Mouse (Mus musculus): ENCODE results near the gene Entpd2. TPM values are rescaled to one million over a fixed set of nuclear protein-coding genes. Genes with fewer than 3 reads are reported as not detected.

Entpd2 gene
- 16.2 TPM for polyA plus RNA-seq (2015; fragmentation: Illumina TruSeq; extraction: RNeasy Lipid Tissue Mini Kit (QIAGEN cat#74804); ENCODE audit: insufficient read depth, low read depth, low replicate concordance)

GRCm38 (mm10) chr2:25395721-25396596 lies at the start of gene Entpd2:
Entpd2 (plus strand) TSS chr2:25395874.

GRCm38 (mm10) chr2:25356208-25357079 lies 39.2 kb upstream of the Entpd2 start, which contains the start of gene Dpp7:
Dpp7 (minus strand) TSS chr2:25356359.

DNA sequence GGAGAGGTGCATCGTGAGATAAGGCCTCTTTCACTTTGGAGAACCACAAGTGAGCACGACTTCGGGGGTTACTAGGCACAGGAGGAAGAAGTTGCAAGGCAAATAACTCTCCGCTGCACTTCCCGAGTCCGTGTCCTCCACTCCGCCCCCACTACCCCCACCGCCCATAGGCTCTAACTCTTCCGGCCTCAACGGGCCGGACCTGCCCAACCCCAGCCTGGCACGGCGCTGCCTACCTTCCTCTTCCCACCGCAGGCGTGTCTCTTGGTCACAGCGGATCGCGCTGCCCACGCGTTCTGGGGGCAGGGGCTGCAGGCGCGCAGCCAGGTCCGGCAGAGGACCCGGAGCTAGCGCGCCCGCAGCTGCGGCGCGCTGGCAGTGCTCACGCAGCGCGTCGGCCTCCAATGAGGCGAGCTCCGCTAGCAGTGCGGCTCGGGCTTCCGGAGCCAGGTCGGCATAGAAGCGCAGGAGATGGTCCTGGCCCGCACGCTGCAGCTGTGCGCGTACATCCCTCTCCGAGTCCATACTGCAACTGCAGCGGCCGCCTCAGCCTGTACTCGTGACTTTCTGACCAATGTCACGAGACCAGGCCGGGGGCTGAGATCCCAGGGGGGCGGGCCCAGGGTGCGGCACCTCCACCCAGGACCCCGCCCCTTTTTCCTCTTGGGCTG lies 30.4 kb upstream of the Entpd2 start, which contains the start of gene Uap1l1:
Gene Uap1l1, minus strand, starts transcription at position 592 of the 671 bp plus-strand sequence.

DNA sequence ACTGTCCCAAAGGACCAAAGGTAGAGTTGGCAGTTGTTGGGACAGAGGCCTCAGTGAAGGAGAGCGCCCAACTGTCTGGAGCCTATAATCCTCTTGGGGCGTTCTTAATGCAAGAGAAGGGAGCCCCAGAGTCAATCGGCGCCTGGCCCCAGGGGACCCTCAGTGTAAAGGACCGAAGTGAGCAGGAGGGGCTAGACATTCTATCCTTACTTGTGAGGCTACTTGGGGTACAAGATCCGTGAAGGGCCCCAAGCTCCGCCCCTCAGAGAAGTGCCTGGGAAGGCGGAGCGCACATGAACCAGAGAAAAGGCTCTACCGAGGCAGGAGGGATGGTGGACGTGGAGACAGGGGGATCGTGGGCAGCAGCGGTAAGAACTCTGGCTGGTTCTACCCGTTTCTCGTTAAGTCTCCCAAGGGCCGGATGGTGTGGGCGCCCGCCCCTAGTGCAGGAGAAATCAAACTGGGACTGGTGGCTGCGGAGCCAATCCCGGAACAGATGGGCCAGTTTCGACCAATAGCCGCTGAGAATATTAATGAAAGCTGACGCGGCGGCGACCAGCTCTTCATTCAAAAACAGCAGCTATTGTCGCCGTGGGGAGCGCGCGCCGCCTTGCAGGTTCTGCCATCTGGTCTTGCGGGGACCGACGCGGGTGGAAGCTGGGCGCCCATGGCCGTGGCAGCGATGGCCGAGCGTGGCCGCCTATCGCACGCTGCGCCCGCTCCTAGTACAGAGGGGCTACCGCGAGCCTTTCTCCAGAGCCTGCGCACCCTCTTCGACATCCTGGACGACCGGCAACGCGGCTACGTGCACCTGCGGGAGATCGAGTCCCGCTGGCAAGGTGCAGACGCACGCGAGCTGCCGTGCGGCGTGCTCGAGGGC lies 23.7 kb upstream of the Entpd2 start, which contains the start of gene Sapcd2:
Gene Sapcd2, plus strand, starts transcription at position 558 of the 880 bp plus-strand sequence.

DNA sequence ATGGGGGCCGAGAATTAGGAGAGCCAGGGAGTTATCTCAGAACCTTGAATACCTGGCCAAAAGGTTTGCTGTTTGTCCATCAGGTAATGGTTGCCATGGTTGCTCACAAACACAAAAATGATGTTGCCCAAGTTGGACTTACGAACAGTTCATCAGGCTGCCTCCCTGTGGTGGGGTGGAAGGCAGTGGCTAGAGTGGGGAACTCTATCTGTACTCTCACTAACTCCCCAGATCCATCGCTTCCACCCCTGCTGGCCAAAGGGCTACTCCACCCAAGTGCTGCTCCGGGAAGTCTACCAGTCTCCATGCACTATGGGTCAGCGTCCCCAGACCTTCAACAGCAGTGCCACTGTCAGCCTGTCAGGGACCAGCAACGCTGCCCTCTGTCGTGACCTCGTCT lies 3.4 kb downstream of the Entpd2 start, which contains the start of gene Npdc1:
Gene Npdc1, plus strand, starts transcription at position 301 of the 400 bp plus-strand sequence.

GRCm38 (mm10) chr2:25422587-25423410 lies 27.1 kb downstream of the Entpd2 start, which contains the start of gene Fut7:
Fut7 (plus strand) TSS chr2:25423267.

DNA sequence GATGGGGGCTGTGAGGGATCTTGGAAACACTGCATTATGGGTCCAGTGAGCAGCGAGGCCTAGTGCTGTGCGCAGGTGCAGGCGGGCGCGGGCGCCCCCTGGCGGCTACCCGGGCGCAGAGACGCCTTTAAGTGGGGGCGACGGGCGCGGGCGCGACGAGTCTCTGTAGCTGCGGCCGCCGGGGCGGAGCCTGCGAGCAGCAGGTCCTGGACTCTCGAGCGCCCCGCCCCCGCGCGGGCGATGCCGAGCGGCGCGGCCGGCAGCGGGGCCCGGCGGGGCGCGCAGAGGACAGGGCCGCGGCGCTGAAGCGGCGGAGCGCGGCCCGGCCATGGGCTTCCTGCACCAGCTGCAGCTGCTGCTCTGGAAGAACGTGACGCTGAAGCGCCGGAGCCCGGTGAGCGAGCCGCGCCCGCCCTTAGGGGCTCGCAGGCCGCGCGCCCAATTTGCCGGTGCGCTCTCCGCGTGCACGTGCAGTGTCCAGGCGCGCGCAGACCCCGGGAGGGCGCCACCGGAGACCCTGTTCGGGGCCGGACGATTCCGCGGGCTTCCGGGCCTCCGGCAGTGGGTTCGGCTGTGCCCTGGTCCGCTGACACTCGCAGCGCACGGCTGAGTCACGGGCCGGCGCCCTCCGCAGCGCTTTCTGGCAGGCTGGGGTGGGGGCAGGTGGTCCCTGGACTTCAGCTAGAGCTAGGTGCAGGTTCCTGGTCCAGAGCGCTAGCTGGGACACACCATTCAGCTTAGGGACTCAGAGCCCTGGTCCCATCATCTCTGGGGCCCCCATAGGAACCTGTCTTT lies 33.0 kb downstream of the Entpd2 start, which contains the start of gene Abca2:
Gene Abca2, plus strand, starts transcription at position 262 of the 795 bp plus-strand sequence.

Other genes starting within 250 kb of the Entpd2 start
- gene Nrarp, start 215.1 kb upstream of the Entpd2 start, polyA plus RNA-seq (2015; fragmentation: Illumina TruSeq; extraction: RNeasy Lipid Tissue Mini Kit (QIAGEN cat#74804); ENCODE audit: insufficient read depth, low read depth, low replicate concordance), result 5.7 TPM
- 4.7 TPM for gene Tor4a, start 199.0 kb upstream of the Entpd2 start, polyA plus RNA-seq (2015; fragmentation: Illumina TruSeq; extraction: RNeasy Lipid Tissue Mini Kit (QIAGEN cat#74804); ENCODE audit: insufficient read depth, low read depth, low replicate concordance)
- gene Nelfb, start 184.4 kb upstream of the Entpd2 start, polyA plus RNA-seq (2015; fragmentation: Illumina TruSeq; extraction: RNeasy Lipid Tissue Mini Kit (QIAGEN cat#74804); ENCODE audit: insufficient read depth, low read depth, low replicate concordance), result 17.7 TPM
- gene Stpg3, start 181.2 kb upstream of the Entpd2 start, polyA plus RNA-seq (2015; fragmentation: Illumina TruSeq; extraction: RNeasy Lipid Tissue Mini Kit (QIAGEN cat#74804); ENCODE audit: insufficient read depth, low read depth, low replicate concordance), result not detected
- gene Fam166a, start 177.1 kb upstream of the Entpd2 start, polyA plus RNA-seq (2015; fragmentation: Illumina TruSeq; extraction: RNeasy Lipid Tissue Mini Kit (QIAGEN cat#74804); ENCODE audit: insufficient read depth, low read depth, low replicate concordance), result not detected
- gene Tubb4b, start 171.2 kb upstream of the Entpd2 start, polyA plus RNA-seq (2015; fragmentation: Illumina TruSeq; extraction: RNeasy Lipid Tissue Mini Kit (QIAGEN cat#74804); ENCODE audit: insufficient read depth, low read depth, low replicate concordance), result 52.2 TPM
- not detected for gene Slc34a3, start 161.5 kb upstream of the Entpd2 start, polyA plus RNA-seq (2015; fragmentation: Illumina TruSeq; extraction: RNeasy Lipid Tissue Mini Kit (QIAGEN cat#74804); ENCODE audit: insufficient read depth, low read depth, low replicate concordance)
- gene Rnf224, start 159.1 kb upstream of the Entpd2 start, polyA plus RNA-seq (2015; fragmentation: Illumina TruSeq; extraction: RNeasy Lipid Tissue Mini Kit (QIAGEN cat#74804); ENCODE audit: insufficient read depth, low read depth, low replicate concordance), result not detected
- gene Rnf208, start 153.6 kb upstream of the Entpd2 start, polyA plus RNA-seq (2015; fragmentation: Illumina TruSeq; extraction: RNeasy Lipid Tissue Mini Kit (QIAGEN cat#74804); ENCODE audit: insufficient read depth, low read depth, low replicate concordance), result 2.2 TPM
- not detected for gene Cysrt1, start 153.4 kb upstream of the Entpd2 start, polyA plus RNA-seq (2015; fragmentation: Illumina TruSeq; extraction: RNeasy Lipid Tissue Mini Kit (QIAGEN cat#74804); ENCODE audit: insufficient read depth, low read depth, low replicate concordance)
- gene AL732309.1, start 149.0 kb upstream of the Entpd2 start, polyA plus RNA-seq (2015; fragmentation: Illumina TruSeq; extraction: RNeasy Lipid Tissue Mini Kit (QIAGEN cat#74804); ENCODE audit: insufficient read depth, low read depth, low replicate concordance), result 8.3 TPM
- 6.4 TPM for gene Tmem203, start 140.4 kb upstream of the Entpd2 start, polyA plus RNA-seq (2015; fragmentation: Illumina TruSeq; extraction: RNeasy Lipid Tissue Mini Kit (QIAGEN cat#74804); ENCODE audit: insufficient read depth, low read depth, low replicate concordance)
- gene Tprn, start 133.3 kb upstream of the Entpd2 start, polyA plus RNA-seq (2015; fragmentation: Illumina TruSeq; extraction: RNeasy Lipid Tissue Mini Kit (QIAGEN cat#74804); ENCODE audit: insufficient read depth, low read depth, low replicate concordance), result 1.3 TPM
- gene Ssna1, start 123.4 kb upstream of the Entpd2 start, polyA plus RNA-seq (2015; fragmentation: Illumina TruSeq; extraction: RNeasy Lipid Tissue Mini Kit (QIAGEN cat#74804); ENCODE audit: insufficient read depth, low read depth, low replicate concordance), result 14.8 TPM
- gene Anapc2, start 123.4 kb upstream of the Entpd2 start, polyA plus RNA-seq (2015; fragmentation: Illumina TruSeq; extraction: RNeasy Lipid Tissue Mini Kit (QIAGEN cat#74804); ENCODE audit: insufficient read depth, low read depth, low replicate concordance), result 14.2 TPM
- not detected for gene Tmem210, start 107.7 kb upstream of the Entpd2 start, polyA plus RNA-seq (2015; fragmentation: Illumina TruSeq; extraction: RNeasy Lipid Tissue Mini Kit (QIAGEN cat#74804); ENCODE audit: insufficient read depth, low read depth, low replicate concordance)
- gene Lrrc26, start 106.0 kb upstream of the Entpd2 start, polyA plus RNA-seq (2015; fragmentation: Illumina TruSeq; extraction: RNeasy Lipid Tissue Mini Kit (QIAGEN cat#74804); ENCODE audit: insufficient read depth, low read depth, low replicate concordance), result not detected
- gene Grin1, start 76.7 kb upstream of the Entpd2 start, polyA plus RNA-seq (2015; fragmentation: Illumina TruSeq; extraction: RNeasy Lipid Tissue Mini Kit (QIAGEN cat#74804); ENCODE audit: insufficient read depth, low read depth, low replicate concordance), result 1.8 TPM
- gene Man1b1, start 63.5 kb upstream of the Entpd2 start, polyA plus RNA-seq (2015; fragmentation: Illumina TruSeq; extraction: RNeasy Lipid Tissue Mini Kit (QIAGEN cat#74804); ENCODE audit: insufficient read depth, low read depth, low replicate concordance), result 12.2 TPM
- 24.6 TPM for gene Dpp7, start 39.5 kb upstream of the Entpd2 start, polyA plus RNA-seq (2015; fragmentation: Illumina TruSeq; extraction: RNeasy Lipid Tissue Mini Kit (QIAGEN cat#74804); ENCODE audit: insufficient read depth, low read depth, low replicate concordance)
- 18.7 TPM for gene Uap1l1, start 30.2 kb upstream of the Entpd2 start, polyA plus RNA-seq (2015; fragmentation: Illumina TruSeq; extraction: RNeasy Lipid Tissue Mini Kit (QIAGEN cat#74804); ENCODE audit: insufficient read depth, low read depth, low replicate concordance)
- gene Sapcd2, start 23.6 kb upstream of the Entpd2 start, polyA plus RNA-seq (2015; fragmentation: Illumina TruSeq; extraction: RNeasy Lipid Tissue Mini Kit (QIAGEN cat#74804); ENCODE audit: insufficient read depth, low read depth, low replicate concordance), result not detected
- gene Npdc1, start 3.5 kb downstream of the Entpd2 start, polyA plus RNA-seq (2015; fragmentation: Illumina TruSeq; extraction: RNeasy Lipid Tissue Mini Kit (QIAGEN cat#74804); ENCODE audit: insufficient read depth, low read depth, low replicate concordance), result 96.2 TPM
- gene Fut7, start 27.4 kb downstream of the Entpd2 start, polyA plus RNA-seq (2015; fragmentation: Illumina TruSeq; extraction: RNeasy Lipid Tissue Mini Kit (QIAGEN cat#74804); ENCODE audit: insufficient read depth, low read depth, low replicate concordance), result not detected
- gene Abca2, start 32.8 kb downstream of the Entpd2 start, polyA plus RNA-seq (2015; fragmentation: Illumina TruSeq; extraction: RNeasy Lipid Tissue Mini Kit (QIAGEN cat#74804); ENCODE audit: insufficient read depth, low read depth, low replicate concordance), result 12.8 TPM
- not detected for gene Clic3, start 61.0 kb downstream of the Entpd2 start, polyA plus RNA-seq (2015; fragmentation: Illumina TruSeq; extraction: RNeasy Lipid Tissue Mini Kit (QIAGEN cat#74804); ENCODE audit: insufficient read depth, low read depth, low replicate concordance)
- gene Paxx, start 65.2 kb downstream of the Entpd2 start, polyA plus RNA-seq (2015; fragmentation: Illumina TruSeq; extraction: RNeasy Lipid Tissue Mini Kit (QIAGEN cat#74804); ENCODE audit: insufficient read depth, low read depth, low replicate concordance), result 43.3 TPM
- 2.9 TPM for gene Ptgds, start 74.2 kb downstream of the Entpd2 start, polyA plus RNA-seq (2015; fragmentation: Illumina TruSeq; extraction: RNeasy Lipid Tissue Mini Kit (QIAGEN cat#74804); ENCODE audit: insufficient read depth, low read depth, low replicate concordance)
- not detected for gene Lcn12, start 98.0 kb downstream of the Entpd2 start, polyA plus RNA-seq (2015; fragmentation: Illumina TruSeq; extraction: RNeasy Lipid Tissue Mini Kit (QIAGEN cat#74804); ENCODE audit: insufficient read depth, low read depth, low replicate concordance)
- gene Fbxw5, start 104.9 kb downstream of the Entpd2 start, polyA plus RNA-seq (2015; fragmentation: Illumina TruSeq; extraction: RNeasy Lipid Tissue Mini Kit (QIAGEN cat#74804); ENCODE audit: insufficient read depth, low read depth, low replicate concordance), result 26.2 TPM
- 1.0 TPM for gene C8g, start 105.8 kb downstream of the Entpd2 start, polyA plus RNA-seq (2015; fragmentation: Illumina TruSeq; extraction: RNeasy Lipid Tissue Mini Kit (QIAGEN cat#74804); ENCODE audit: insufficient read depth, low read depth, low replicate concordance)
- gene Traf2, start 151.1 kb downstream of the Entpd2 start, polyA plus RNA-seq (2015; fragmentation: Illumina TruSeq; extraction: RNeasy Lipid Tissue Mini Kit (QIAGEN cat#74804); ENCODE audit: insufficient read depth, low read depth, low replicate concordance), result 5.1 TPM
- 66.9 TPM for gene Edf1, start 162.0 kb downstream of the Entpd2 start, polyA plus RNA-seq (2015; fragmentation: Illumina TruSeq; extraction: RNeasy Lipid Tissue Mini Kit (QIAGEN cat#74804); ENCODE audit: insufficient read depth, low read depth, low replicate concordance)
- gene Mamdc4, start 179.0 kb downstream of the Entpd2 start, polyA plus RNA-seq (2015; fragmentation: Illumina TruSeq; extraction: RNeasy Lipid Tissue Mini Kit (QIAGEN cat#74804); ENCODE audit: insufficient read depth, low read depth, low replicate concordance), result 2.6 TPM
- 9.9 TPM for gene Phpt1, start 179.3 kb downstream of the Entpd2 start, polyA plus RNA-seq (2015; fragmentation: Illumina TruSeq; extraction: RNeasy Lipid Tissue Mini Kit (QIAGEN cat#74804); ENCODE audit: insufficient read depth, low read depth, low replicate concordance)
- 0.63 TPM for gene Ajm1, start 185.9 kb downstream of the Entpd2 start, polyA plus RNA-seq (2015; fragmentation: Illumina TruSeq; extraction: RNeasy Lipid Tissue Mini Kit (QIAGEN cat#74804); ENCODE audit: insufficient read depth, low read depth, low replicate concordance)
- gene Rabl6, start 212.6 kb downstream of the Entpd2 start, polyA plus RNA-seq (2015; fragmentation: Illumina TruSeq; extraction: RNeasy Lipid Tissue Mini Kit (QIAGEN cat#74804); ENCODE audit: insufficient read depth, low read depth, low replicate concordance), result 52.4 TPM
- not detected for gene Ccdc183, start 221.8 kb downstream of the Entpd2 start, polyA plus RNA-seq (2015; fragmentation: Illumina TruSeq; extraction: RNeasy Lipid Tissue Mini Kit (QIAGEN cat#74804); ENCODE audit: insufficient read depth, low read depth, low replicate concordance)
- 9.0 TPM for gene Tmem141, start 226.1 kb downstream of the Entpd2 start, polyA plus RNA-seq (2015; fragmentation: Illumina TruSeq; extraction: RNeasy Lipid Tissue Mini Kit (QIAGEN cat#74804); ENCODE audit: insufficient read depth, low read depth, low replicate concordance)
- gene Fcna, start 232.2 kb downstream of the Entpd2 start, polyA plus RNA-seq (2015; fragmentation: Illumina TruSeq; extraction: RNeasy Lipid Tissue Mini Kit (QIAGEN cat#74804); ENCODE audit: insufficient read depth, low read depth, low replicate concordance), result 9.0 TPM